Mouse (Mus musculus): ENCODE results near the gene Pitpnm1.
A peak's percentile ranks its signal among the peaks of the same experiment; 100 is the strongest.

Gene Pitpnm1

DNA sequence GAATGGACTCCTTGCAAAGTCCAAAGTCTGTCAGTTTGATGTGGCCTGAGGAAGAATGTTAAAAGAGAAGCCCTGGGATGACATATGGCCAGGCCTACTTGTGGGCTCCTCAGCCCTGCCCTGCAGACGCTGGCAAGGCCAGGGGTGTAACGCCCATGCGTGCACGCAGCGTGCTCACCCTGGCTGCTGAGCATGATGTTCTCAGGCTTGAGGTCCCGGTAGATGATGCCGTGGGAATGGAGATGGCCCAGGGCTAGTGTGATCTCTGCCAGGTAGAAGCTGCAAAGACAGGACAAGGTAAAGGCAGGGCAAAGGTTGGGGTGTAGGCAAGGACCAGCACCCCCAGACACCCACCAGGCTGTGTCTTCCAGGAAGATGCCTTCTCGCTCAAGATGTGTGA, 59.3 kb downstream of the Pitpnm1 start:
- no peak for DNase-seq

DNA sequence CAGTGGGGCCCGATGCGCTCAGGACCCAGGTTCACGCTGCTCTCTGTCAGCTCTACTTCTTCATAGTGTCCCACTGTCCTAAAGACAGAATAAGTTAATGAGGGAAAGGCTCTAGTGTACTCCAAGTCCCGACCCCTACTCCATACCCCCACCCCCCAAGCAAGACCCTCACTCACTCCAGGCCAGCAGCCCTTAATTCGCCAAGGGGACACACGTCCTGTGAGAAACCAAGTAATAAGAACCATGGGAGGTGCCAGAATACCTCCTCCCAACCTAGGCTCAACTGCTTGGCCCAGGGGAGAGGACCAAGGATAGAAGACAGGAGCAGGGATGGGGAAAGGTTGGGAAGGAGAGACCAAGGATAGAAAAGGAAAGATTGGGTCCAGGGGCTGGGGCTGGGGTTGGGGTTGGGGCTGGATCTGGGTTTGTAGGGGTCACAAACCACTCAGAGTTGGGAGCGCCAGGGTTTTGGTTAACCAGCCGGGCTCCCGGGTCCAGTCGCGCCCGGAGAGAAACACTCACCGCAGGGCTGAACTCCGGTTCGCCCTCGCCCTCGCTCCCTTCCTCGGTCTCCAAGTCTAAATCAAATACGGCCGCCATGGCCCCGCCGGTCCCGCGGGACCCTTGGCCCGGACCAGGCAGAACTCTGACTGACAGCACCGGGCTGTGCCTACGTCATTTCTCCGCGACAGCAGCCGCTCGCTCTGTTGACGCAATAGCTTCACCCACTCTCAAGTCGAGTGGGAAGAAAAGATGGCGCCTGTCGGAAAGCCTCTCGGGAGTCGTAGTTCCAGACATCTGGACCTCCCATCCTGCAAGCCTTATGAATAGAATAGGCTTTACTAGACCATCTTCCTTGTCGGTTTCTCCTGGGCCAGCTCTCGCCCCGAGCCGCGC, 63.1 kb downstream of the Pitpnm1 start, which contains the start of gene Rps6kb2:
Gene Rps6kb2, minus strand, starts transcription at position 709 of the 897 bp plus-strand sequence.
- DNase-seq = peak; percentile 94

DNA sequence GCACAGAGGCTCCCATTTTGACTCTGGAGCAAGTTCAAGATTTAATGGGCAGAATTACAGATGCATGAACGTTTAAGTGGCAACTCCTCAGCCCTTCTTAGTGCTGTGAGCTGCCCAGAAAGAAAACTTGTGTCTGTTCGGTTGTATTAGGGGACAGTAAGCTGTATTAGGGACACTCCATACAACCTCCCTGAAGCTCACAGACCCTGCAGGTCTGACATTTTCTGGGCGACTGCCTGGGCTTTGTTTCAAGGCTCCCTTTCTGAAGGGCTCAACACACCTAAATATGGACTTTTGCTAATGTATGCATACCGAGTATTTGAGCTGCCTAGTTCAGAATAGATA, 63.7 kb downstream of the Pitpnm1 start:
- no peak for DNase-seq
